Mouse (Mus musculus) lung, embryonic 14.5 days (tissue): ENCODE measurements around the gene Ufd1. TPM values are rescaled to one million over a fixed set of nuclear protein-coding genes. Genes with fewer than 3 reads are reported as not detected.

Source experiments
- ATAC-seq: fragments of 200-750 bp; cut with Nextera tagmentation; 2 replicates; pipeline ENCODE4 v1.8.0; 2017; ENCODE audit warnings: mild to moderate bottlenecking, moderate TSS enrichment, moderate library complexity; ENCODE audit not compliant: insufficient read depth
- DNase-seq: peaks from one replicate; pipeline ENCODE4 v3.0.0-alpha.2; 2015
- H3K27ac ChIP-seq: fragments of 300-500 bp; sonication (generic); 2 replicates; pipeline ENCODE4 v1.5.1; 2014; ENCODE audit warnings: low read depth, mild to moderate bottlenecking, moderate library complexity
- H3K27me3 ChIP-seq: fragments of 300-500 bp; sonication (generic); 2 replicates; pipeline ENCODE4 v1.6.1; 2014; ENCODE audit warnings: low read length, control low read depth; ENCODE audit not compliant: insufficient read depth
- H3K36me3 ChIP-seq: fragments of 300-500 bp; sonication (generic); 2 replicates; pipeline ENCODE4 v1.6.1; 2014; ENCODE audit warnings: control low read depth; ENCODE audit not compliant: insufficient read depth
- H3K4me1 ChIP-seq: fragments of 300-500 bp; sonication (generic); 2 replicates; pipeline ENCODE4 v1.6.1; 2014; ENCODE audit warnings: antibody characterized with exemption, control low read depth; ENCODE audit not compliant: insufficient read depth
- H3K4me2 ChIP-seq: fragments of 300-500 bp; sonication (generic); 2 replicates; pipeline ENCODE4 v1.6.1; 2014; ENCODE audit warnings: mild to moderate bottlenecking
- H3K4me3 ChIP-seq: fragments of 300-500 bp; sonication (generic); 2 replicates; pipeline ENCODE4 v1.5.1; 2014; ENCODE audit warnings: low read depth, low read length
- H3K9ac ChIP-seq: fragments of 300-500 bp; sonication (generic); 2 replicates; pipeline ENCODE4 v1.6.1; 2014
- H3K9me3 ChIP-seq: fragments of 300-500 bp; sonication (generic); 2 replicates; pipeline ENCODE4 v1.6.1; 2016; ENCODE audit warnings: low read depth, low read length, control low read depth
- CTCF ChIP-seq: IDR thresholded peaks from 2 replicates; pipeline ENCODE4 v1.5.1; 2016; ENCODE audit warnings: antibody characterized with exemption, low read depth
- WGBS: fragments of 180-500 bp; shearing (Covaris S2); extraction: QIAGEN DNeasy Blood & Tissue Kit; methylation state at CpG from one replicate; pipeline ENCODE4 v1.1.7; 2014; 5-methylcytosine and 5-hydroxymethylcytosine counted together
- polyA plus RNA-seq: library from polyadenylated mRNA; unstranded; fragments of >200 nt; fragmentation: Nextera tagmentation; extraction: Ambion mirVana; gene quantifications from 2 replicates; pipeline ENCODE4 v1.2.1, GENCODE M21; 2014

Ufd1 gene
- 77.6 and 84.5 TPM in 2 replicates for polyA plus RNA-seq

DNA sequence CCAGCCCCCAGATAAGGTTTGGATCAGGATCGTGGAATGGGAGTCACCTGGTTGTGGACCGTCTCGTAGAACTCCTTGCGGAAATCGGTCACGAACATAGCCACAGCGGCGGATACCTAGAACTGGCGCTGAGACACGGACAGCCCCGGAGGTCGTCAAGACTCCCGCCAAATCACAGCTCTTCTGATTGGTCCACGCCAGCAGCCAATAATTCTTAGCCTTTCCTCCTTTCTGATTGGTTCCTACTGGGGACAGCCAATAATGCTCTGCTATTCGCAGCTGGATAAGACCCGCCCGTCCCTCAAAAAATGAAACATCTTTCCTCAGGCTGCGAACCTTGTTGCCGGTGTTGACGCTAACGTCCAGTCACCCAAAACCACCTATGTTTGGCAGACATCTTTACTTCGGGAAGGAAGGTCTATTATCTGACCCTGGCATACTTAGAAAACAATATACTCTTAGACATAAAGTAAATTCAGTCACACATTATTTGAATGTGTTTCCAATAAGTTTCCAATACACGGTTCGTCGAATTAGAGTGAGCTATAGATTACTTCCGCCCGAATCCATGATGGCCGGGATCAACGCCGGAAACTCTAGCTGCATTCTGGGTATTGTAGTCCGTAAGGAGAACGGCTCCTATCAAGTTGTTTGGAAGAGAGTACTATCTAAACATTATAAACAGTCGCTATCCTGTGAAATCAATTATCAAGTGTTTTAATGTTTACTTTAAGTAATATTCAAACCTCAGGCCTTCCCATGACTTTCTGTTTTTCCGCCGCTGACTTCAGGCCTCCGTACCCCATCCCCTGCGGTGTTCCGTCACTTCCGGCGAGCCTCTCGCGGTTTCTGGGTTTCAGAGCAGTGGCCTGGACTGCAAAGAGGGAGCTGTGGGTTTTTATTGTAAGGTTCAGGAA is at the start of gene Ufd1, which contains the start of gene Cdc45:
Gene Ufd1, plus strand, starts transcription at position 312 of the 917 bp plus-strand sequence.
Gene Cdc45, minus strand, starts transcription at position 520 of the 917 bp plus-strand sequence.
- H3K9me3 ChIP-seq = no peaks in the 10 kb centered on the region
- peak within 1 kb of the TSS; percentile 85 for H3K4me2 ChIP-seq
- H3K9ac ChIP-seq = peak within 1 kb of the TSS; percentile 89
- TF ChIP-seq CTCF = no peak
- under 1% methylated on average over 42 of the region's 42 CpGs for WGBS
- H3K27me3 ChIP-seq = no peaks in the 10 kb centered on the region
- peak within 1 kb of the TSS; percentile 84 for H3K4me3 ChIP-seq
- ATAC-seq (peak; percentile 97), DNase-seq (peak; percentile 97)
- H3K4me1 ChIP-seq = no peaks in the 10 kb centered on the region
- peak within 1 kb of the TSS; percentile 84 for H3K27ac ChIP-seq
- peaks cover 53% of the 10 kb centered on the region for H3K36me3 ChIP-seq

DNA sequence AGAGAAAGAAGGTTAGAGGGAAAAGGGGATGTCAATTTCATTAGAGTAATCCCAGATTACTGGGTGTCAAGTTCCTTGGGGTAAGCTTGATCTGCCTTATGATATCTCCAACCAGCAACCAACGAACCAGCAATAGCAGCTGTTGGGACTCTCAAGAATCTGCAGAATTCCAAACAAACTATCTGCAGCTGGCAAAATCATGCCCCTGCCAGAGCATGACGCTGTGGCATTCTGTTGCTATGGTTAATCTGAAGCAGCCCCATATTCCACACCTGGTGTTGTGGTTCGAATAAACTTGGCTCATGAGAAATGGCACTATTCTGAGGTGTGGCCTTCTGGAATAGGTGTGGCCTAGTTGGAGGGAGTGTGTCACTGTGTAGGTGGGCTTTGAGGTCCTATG is 48.6 kb upstream of the Ufd1 start:
- Histone ChIP-seq H3K36me3 (no peaks in the 10 kb centered on the region), H3K9me3 (no peaks in the 10 kb centered on the region), H3K4me3 (no peak overlapping the region), H3K9ac (no peak overlapping the region), H3K4me2 (no peak overlapping the region), H3K4me1 (no peaks in the 10 kb centered on the region), H3K27me3 (no peaks in the 10 kb centered on the region), H3K27ac (no peak overlapping the region)
- no peak for ATAC-seq
- 56% methylated on average over 3 of the region's 3 CpGs for WGBS
- no peak for TF ChIP-seq CTCF
- no peak for DNase-seq

GRCm38 (mm10) chr16:18766390-18766789 is 45.2 kb upstream of the Ufd1 start:
- Histone ChIP-seq H3K27ac (no peak overlapping the region), H3K4me2 (no peak overlapping the region), H3K27me3 (no peaks in the 10 kb centered on the region), H3K4me3 (no peak overlapping the region), H3K36me3 (no peaks in the 10 kb centered on the region), H3K9ac (no peak overlapping the region), H3K4me1 (no peaks in the 10 kb centered on the region), H3K9me3 (no peaks in the 10 kb centered on the region)
- ATAC-seq = no peak
- no peak for TF ChIP-seq CTCF
- 70% methylated on average over 4 of the region's 4 CpGs for WGBS
- DNase-seq = no peak

- H3K4me2 ChIP-seq = no peak overlapping the region
- H3K36me3 ChIP-seq = no peaks in the 10 kb centered on the region
- DNase-seq (no peak), ATAC-seq (no peak)
- no peaks in the 10 kb centered on the region for H3K9me3 ChIP-seq
- H3K4me1 ChIP-seq = no peaks in the 10 kb centered on the region
- WGBS = 64% methylated on average over 1 of the region's 1 CpGs
- no peak overlapping the region for H3K4me3 ChIP-seq
- H3K27ac ChIP-seq = no peak overlapping the region
- no peak for TF ChIP-seq CTCF
- H3K27me3 ChIP-seq = no peaks in the 10 kb centered on the region
- no peak overlapping the region for H3K9ac ChIP-seq
Measured at GRCm38 (mm10) chr16:18769501-18769900, 42.1 kb upstream of the Ufd1 start.

DNA sequence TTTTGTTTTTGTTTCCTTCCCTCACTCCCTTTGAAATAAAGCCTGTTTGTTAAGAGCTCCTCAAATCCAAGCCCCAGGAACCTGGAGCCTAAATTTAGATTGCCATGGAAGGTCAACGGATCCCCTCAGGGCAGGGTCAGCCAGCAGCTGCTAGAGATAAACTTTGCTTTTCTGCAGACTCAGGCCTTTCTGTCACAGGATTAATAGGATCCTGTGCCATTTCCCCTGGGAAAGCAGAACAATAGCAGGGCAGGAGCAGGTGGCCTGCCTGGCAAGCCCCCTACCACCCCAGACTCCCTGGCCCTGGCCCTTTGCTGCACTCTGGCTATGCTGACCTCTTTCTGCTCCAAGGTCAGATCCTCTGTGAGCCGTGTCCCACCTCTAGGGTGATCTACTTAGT is 37.6 kb upstream of the Ufd1 start:
- no peak overlapping the region; the same call in 1 of the 2 replicates for H3K27ac ChIP-seq
- no peaks in the 10 kb centered on the region for H3K4me1 ChIP-seq
- ATAC-seq (no peak), DNase-seq (peak; percentile 45)
- no peak overlapping the region for H3K4me2 ChIP-seq
- no peaks in the 10 kb centered on the region for H3K9me3 ChIP-seq
- H3K36me3 ChIP-seq = no peaks in the 10 kb centered on the region
- H3K4me3 ChIP-seq = no peak overlapping the region
- 22% methylated on average over 2 of the region's 2 CpGs for WGBS
- no peak for TF ChIP-seq CTCF
- peaks cover 41% of the 10 kb centered on the region for H3K27me3 ChIP-seq
- H3K9ac ChIP-seq = no peak overlapping the region

- DNase-seq (peak; percentile 65), ATAC-seq (no peak; the same call in 1 of the 2 replicates)
- WGBS = 43% methylated on average over 18 of the region's 18 CpGs
- Histone ChIP-seq H3K27me3 (peaks cover 43% of the 10 kb centered on the region), H3K4me3 (peak overlapping the region; percentile 45), H3K9ac (no peak overlapping the region), H3K27ac (peak overlapping the region; percentile 43; the same call in 1 of the 2 replicates), H3K4me1 (no peaks in the 10 kb centered on the region), H3K36me3 (0 out of 2 replicates have a peak, but pooled peaks cover 12% of the 10 kb centered on the region), H3K9me3 (no peaks in the 10 kb centered on the region), H3K4me2 (peak overlapping the region; percentile 67)
- TF ChIP-seq CTCF = no peak
Measured at GRCm38 (mm10) chr16:18775621-18776555, 35.7 kb upstream of the Ufd1 start.
